Mouse (Mus musculus) heart, embryonic 13.5 days (tissue): ENCODE data around the gene 6030408B16Rik. TPM values are rescaled to one million over a fixed set of nuclear protein-coding genes. Genes with fewer than 3 reads are reported as not detected.

Source experiments
- ATAC-seq: fragments of 200-750 bp; cut with Nextera tagmentation; 2 replicates; pipeline ENCODE4 v1.8.0; 2017; ENCODE audit warnings: moderate TSS enrichment; ENCODE audit not compliant: insufficient number of reproducible peaks, low FRiP score, low TSS enrichment; ENCODE audit errors: extremely low read depth
- H3K27ac ChIP-seq: fragments of 300-500 bp; sonication (generic); replicated peaks from 2 replicates; pipeline ENCODE4 v1.5.1; 2015; ENCODE audit warnings: moderate library complexity, mild to moderate bottlenecking, inconsistent platforms
- H3K27me3 ChIP-seq: fragments of 300-500 bp; sonication (generic); replicated peaks from 2 replicates; pipeline ENCODE4 v1.6.1; 2015; ENCODE audit warnings: mild to moderate bottlenecking, inconsistent platforms
- H3K36me3 ChIP-seq: fragments of 300-500 bp; sonication (generic); 2 replicates; pipeline ENCODE4 v1.6.1; 2015; ENCODE audit warnings: mild to moderate bottlenecking, inconsistent platforms
- H3K4me1 ChIP-seq: fragments of 300-500 bp; sonication (generic); 2 replicates; pipeline ENCODE4 v1.6.1; 2015; ENCODE audit warnings: inconsistent platforms
- H3K4me2 ChIP-seq: fragments of 300-500 bp; sonication (generic); 2 replicates; pipeline ENCODE4 v1.6.1; 2015; ENCODE audit warnings: inconsistent platforms, mild to moderate bottlenecking, moderate library complexity
- H3K4me3 ChIP-seq: fragments of 300-500 bp; sonication (generic); 2 replicates; pipeline ENCODE4 v1.5.1; 2015; ENCODE audit warnings: moderate library complexity, mild to moderate bottlenecking, inconsistent platforms
- H3K9ac ChIP-seq: fragments of 300-500 bp; sonication (generic); 2 replicates; pipeline ENCODE4 v1.6.1; 2015; ENCODE audit warnings: inconsistent platforms, mild to moderate bottlenecking, moderate library complexity
- H3K9me3 ChIP-seq: fragments of 300-500 bp; sonication (generic); 2 replicates; pipeline ENCODE4 v1.6.1; 2016; ENCODE audit warnings: inconsistent platforms
- WGBS: fragments of 180-500 bp; shearing (Covaris S2); methylation state at CpG from one replicate; pipeline ENCODE4 v1.1.7; 2015; ENCODE audit warnings: mixed read lengths; 5-methylcytosine and 5-hydroxymethylcytosine counted together
- polyA plus RNA-seq: library from polyadenylated mRNA; unstranded; fragments of >200 nt; fragmentation: Nextera tagmentation; extraction: Ambion mirVana; gene quantifications from 2 replicates; pipeline ENCODE4 v1.2.1, GENCODE M21; 2015

6030408B16Rik gene
- polyA plus RNA-seq, 1 experiment from 2014 or later = 3.0 TPM

- Histone ChIP-seq H3K36me3 (no peaks in the 10 kb centered on the region), H3K27me3 (no peaks in the 10 kb centered on the region), H3K4me3 (no peak overlapping the region), H3K4me1 (peaks cover 25% of the 10 kb centered on the region), H3K9ac (peak overlapping the region; percentile 38), H3K4me2 (no peak overlapping the region), H3K27ac (peak overlapping the region; percentile 65; the same call in 1 of the 2 replicates), H3K9me3 (no peaks in the 10 kb centered on the region)
- 35% methylated on average over 6 of the region's 6 CpGs for WGBS
- no peak for ATAC-seq
Measured at GRCm38 (mm10) chr15:101300128-101300527, 7.1 kb downstream of the 6030408B16Rik start.

- H3K27me3 ChIP-seq = no peaks in the 10 kb centered on the region
- H3K4me1 ChIP-seq = peaks cover 25% of the 10 kb centered on the region
- H3K4me2 ChIP-seq = no peak overlapping the region
- no peak overlapping the region for H3K9ac ChIP-seq
- 62% methylated on average over 3 of the region's 3 CpGs for WGBS
- H3K9me3 ChIP-seq = no peaks in the 10 kb centered on the region
- H3K36me3 ChIP-seq = no peaks in the 10 kb centered on the region
- H3K27ac ChIP-seq = no peak overlapping the region
- no peak overlapping the region for H3K4me3 ChIP-seq
- ATAC-seq = no peak
Measured at GRCm38 (mm10) chr15:101302201-101302600, 9.2 kb downstream of the 6030408B16Rik start.

GRCm38 (mm10) chr15:101303830-101304229 lies 10.8 kb downstream of the 6030408B16Rik start:
- Histone ChIP-seq H3K27ac (no peak overlapping the region), H3K4me1 (peaks cover 17% of the 10 kb centered on the region), H3K9me3 (no peaks in the 10 kb centered on the region), H3K4me2 (no peak overlapping the region), H3K27me3 (no peaks in the 10 kb centered on the region), H3K9ac (no peak overlapping the region), H3K36me3 (no peaks in the 10 kb centered on the region), H3K4me3 (no peak overlapping the region)
- 76% methylated on average over 4 of the region's 4 CpGs for WGBS
- no peak for ATAC-seq

GRCm38 (mm10) chr15:101306459-101306858 lies 13.4 kb downstream of the 6030408B16Rik start:
- no peak overlapping the region for H3K9ac ChIP-seq
- 82% methylated on average over 4 of the region's 4 CpGs for WGBS
- no peaks in the 10 kb centered on the region for H3K9me3 ChIP-seq
- peaks cover 12% of the 10 kb centered on the region for H3K4me1 ChIP-seq
- no peak overlapping the region for H3K27ac ChIP-seq
- no peaks in the 10 kb centered on the region for H3K36me3 ChIP-seq
- no peak overlapping the region for H3K4me2 ChIP-seq
- no peak overlapping the region for H3K4me3 ChIP-seq
- ATAC-seq = no peak
- no peaks in the 10 kb centered on the region for H3K27me3 ChIP-seq

- WGBS = 62% methylated on average over 13 of the region's 13 CpGs
- no peaks in the 10 kb centered on the region for H3K27me3 ChIP-seq
- ATAC-seq = no peak
- H3K9ac ChIP-seq = no peak overlapping the region
- H3K36me3 ChIP-seq = no peaks in the 10 kb centered on the region
- H3K4me1 ChIP-seq = peaks cover 12% of the 10 kb centered on the region
- no peak overlapping the region for H3K4me3 ChIP-seq
- H3K27ac ChIP-seq = no peak overlapping the region
- no peaks in the 10 kb centered on the region for H3K9me3 ChIP-seq
- no peak overlapping the region for H3K4me2 ChIP-seq
Measured at GRCm38 (mm10) chr15:101308440-101309348, 15.7 kb downstream of the 6030408B16Rik start.

GRCm38 (mm10) chr15:101309493-101309892 lies 16.5 kb downstream of the 6030408B16Rik start:
- ATAC-seq = no peak
- 28% methylated on average over 5 of the region's 5 CpGs for WGBS
- Histone ChIP-seq H3K9ac (no peak overlapping the region), H3K27ac (no peak overlapping the region), H3K9me3 (no peaks in the 10 kb centered on the region), H3K27me3 (no peaks in the 10 kb centered on the region), H3K4me1 (peaks cover 12% of the 10 kb centered on the region), H3K4me3 (no peak overlapping the region), H3K4me2 (no peak overlapping the region), H3K36me3 (no peaks in the 10 kb centered on the region)

- H3K9me3 ChIP-seq = no peaks in the 10 kb centered on the region
- no peak for ATAC-seq
- WGBS = 44% methylated on average over 14 of the region's 15 CpGs
- H3K4me2 ChIP-seq = no peak overlapping the region
- no peak overlapping the region for H3K9ac ChIP-seq
- H3K36me3 ChIP-seq = no peaks in the 10 kb centered on the region
- H3K4me3 ChIP-seq = no peak overlapping the region
- H3K27me3 ChIP-seq = no peaks in the 10 kb centered on the region
- H3K27ac ChIP-seq = no peak overlapping the region
- peaks cover 16% of the 10 kb centered on the region for H3K4me1 ChIP-seq
Measured at GRCm38 (mm10) chr15:101311087-101311770, 18.2 kb downstream of the 6030408B16Rik start.

GRCm38 (mm10) chr15:101312006-101312405 lies 19.0 kb downstream of the 6030408B16Rik start:
- no peaks in the 10 kb centered on the region for H3K27me3 ChIP-seq
- 68% methylated on average over 6 of the region's 6 CpGs for WGBS
- H3K9me3 ChIP-seq = no peaks in the 10 kb centered on the region
- H3K4me1 ChIP-seq = peaks cover 21% of the 10 kb centered on the region
- no peak overlapping the region for H3K9ac ChIP-seq
- no peak overlapping the region for H3K27ac ChIP-seq
- H3K36me3 ChIP-seq = no peaks in the 10 kb centered on the region
- ATAC-seq = no peak
- no peak overlapping the region for H3K4me2 ChIP-seq
- H3K4me3 ChIP-seq = no peak overlapping the region

GRCm38 (mm10) chr15:101315378-101315777 lies 22.4 kb downstream of the 6030408B16Rik start:
- 88% methylated on average over 4 of the region's 4 CpGs for WGBS
- Histone ChIP-seq H3K4me3 (no peak overlapping the region; the same call in 1 of the 2 replicates), H3K4me2 (no peak overlapping the region), H3K27ac (no peak overlapping the region), H3K4me1 (peaks cover 37% of the 10 kb centered on the region), H3K9ac (no peak overlapping the region), H3K36me3 (no peaks in the 10 kb centered on the region), H3K9me3 (no peaks in the 10 kb centered on the region), H3K27me3 (no peaks in the 10 kb centered on the region)
- no peak for ATAC-seq

- H3K4me1 ChIP-seq = peaks cover 41% of the 10 kb centered on the region
- under 1% methylated on average over 11 of the region's 11 CpGs for WGBS
- H3K9me3 ChIP-seq = no peaks in the 10 kb centered on the region
- 0 out of 2 replicates have a peak, but pooled peaks have one; percentile 14 for ATAC-seq
- no peaks in the 10 kb centered on the region for H3K36me3 ChIP-seq
- H3K9ac ChIP-seq = peak overlapping the region; percentile 73
- H3K4me2 ChIP-seq = peak overlapping the region; percentile 69
- H3K4me3 ChIP-seq = peak overlapping the region; percentile 47
- no peaks in the 10 kb centered on the region for H3K27me3 ChIP-seq
- peak overlapping the region; percentile 60 for H3K27ac ChIP-seq
Measured at GRCm38 (mm10) chr15:101315832-101316231, 22.8 kb downstream of the 6030408B16Rik start.

GRCm38 (mm10) chr15:101316279-101316912 lies 23.4 kb downstream of the 6030408B16Rik start:
- Histone ChIP-seq H3K9ac (peak overlapping the region; percentile 73), H3K4me2 (peak overlapping the region; percentile 69), H3K9me3 (no peaks in the 10 kb centered on the region), H3K36me3 (no peaks in the 10 kb centered on the region), H3K4me1 (peaks cover 47% of the 10 kb centered on the region), H3K27me3 (no peaks in the 10 kb centered on the region), H3K27ac (peak overlapping the region; percentile 60), H3K4me3 (peak overlapping the region; percentile 47)
- no peak for ATAC-seq
- 49% methylated on average over 13 of the region's 13 CpGs for WGBS
